Mouse (Mus musculus) spleen, adult 2 months (tissue): ENCODE data around the gene Pacs2. TPM values are rescaled to one million over a fixed set of nuclear protein-coding genes. Genes with fewer than 3 reads are reported as not detected.

Experiments used
- DNase-seq, 2 experiments: peaks; one replicate each; pipeline versions ENCODE4 v3.0.0 to v3.0.0-alpha.2; 2012 to 2021; ENCODE audit warnings: low spot score in 2 of 2, low read depth in 1 of 2
- H3K27ac ChIP-seq: fragments of 200-500 bp; 2 replicates; pipeline ENCODE4 v1.5.1; 2012; ENCODE audit warnings: low read length, inconsistent platforms; ENCODE audit not compliant: insufficient read depth
- H3K27me3 ChIP-seq: fragments of 200-500 bp; 2 replicates; pipeline ENCODE4 v1.6.1; 2012; ENCODE audit warnings: mild to moderate bottlenecking, moderate library complexity, low read length, inconsistent platforms; ENCODE audit not compliant: control insufficient read depth, insufficient read depth
- H3K36me3 ChIP-seq: fragments of 200-500 bp; 2 replicates; pipeline ENCODE4 v1.6.1; 2012; ENCODE audit warnings: mild to moderate bottlenecking, low read length, inconsistent platforms; ENCODE audit not compliant: control insufficient read depth, insufficient read depth
- H3K4me1 ChIP-seq: fragments of 200-500 bp; 2 replicates; pipeline ENCODE4 v1.6.1; 2011; ENCODE audit warnings: inconsistent platforms; ENCODE audit not compliant: control insufficient read depth, insufficient read depth, insufficient read length
- H3K4me3 ChIP-seq: fragments of 200-500 bp; 2 replicates; pipeline ENCODE4 v1.5.1; 2011; ENCODE audit warnings: mild to moderate bottlenecking, inconsistent platforms; ENCODE audit not compliant: insufficient read depth, insufficient read length; ENCODE audit errors: extremely low read depth
- CTCF ChIP-seq: fragments of 200-500 bp; IDR thresholded peaks from 2 replicates; pipeline ENCODE4 v1.5.1; 2011; ENCODE audit warnings: mild to moderate bottlenecking, inconsistent platforms; ENCODE audit not compliant: insufficient read depth, insufficient read length, insufficient replicate concordance; ENCODE audit errors: extremely low read depth
- POLR2A ChIP-seq: fragments of 200-500 bp; IDR thresholded peaks from 2 replicates; pipeline ENCODE4 v1.6.1; 2011; ENCODE audit warnings: low read depth, low read length, inconsistent platforms
- WGBS: fragments of 180-500 bp; shearing (Covaris S2); methylation state at CpG from one replicate; pipeline ENCODE4 v1.1.7; 2018; 5-methylcytosine and 5-hydroxymethylcytosine counted together
- polyA plus RNA-seq: library from polyadenylated mRNA; depleted of rRNA; stranded (reverse); fragments of >200 nt; gene quantifications from 2 replicates; pipeline ENCODE4 v1.2.3, GENCODE M21; 2012

Gene Pacs2
- polyA plus RNA-seq, 1 experiment = 29.1 TPM

GRCm38 (mm10) chr12:113063700-113064099 lies 49.4 kb downstream of the Pacs2 start:
- 94% methylated on average over 7 of the region's 7 CpGs for WGBS
- no peaks in the 10 kb centered on the region for H3K4me1 ChIP-seq
- H3K27ac ChIP-seq = no peak overlapping the region
- no peak overlapping the region for H3K4me3 ChIP-seq
- no peaks in the 10 kb centered on the region for H3K27me3 ChIP-seq
- TF ChIP-seq POLR2A = no peak
- TF ChIP-seq CTCF = no peak
- peaks cover 5% of the 10 kb centered on the region for H3K36me3 ChIP-seq
- DNase-seq = no peak

DNA sequence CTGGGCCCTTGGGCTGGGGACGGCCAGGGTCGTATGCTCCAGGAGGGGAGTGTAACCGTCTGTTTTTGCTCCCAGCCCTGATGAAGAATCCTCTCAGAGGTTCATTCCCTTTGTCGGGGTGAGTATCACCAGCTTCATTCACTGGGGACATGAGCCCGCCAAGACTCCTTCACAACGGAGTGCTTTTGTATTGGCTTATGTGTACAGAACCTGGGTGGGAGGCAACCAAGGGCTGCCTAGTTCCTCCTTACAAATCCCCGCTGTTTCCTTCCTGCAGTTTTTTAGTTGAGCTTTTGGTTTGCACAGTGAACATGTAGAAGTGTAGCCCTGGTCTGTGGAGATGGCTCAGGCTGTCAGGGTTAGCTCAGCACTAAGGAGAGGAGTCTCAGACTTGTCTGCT lies 53.7 kb downstream of the Pacs2 start:
- Histone ChIP-seq H3K36me3 (peaks cover 3% of the 10 kb centered on the region; the same call in 1 of the 2 replicates), H3K4me1 (no peaks in the 10 kb centered on the region), H3K4me3 (no peak overlapping the region), H3K27me3 (no peaks in the 10 kb centered on the region), H3K27ac (no peak overlapping the region)
- DNase-seq = no peak
- WGBS = 52% methylated on average over 7 of the region's 7 CpGs
- TF ChIP-seq CTCF (no peak), POLR2A (no peak)

GRCm38 (mm10) chr12:113069389-113069788 lies 55.1 kb downstream of the Pacs2 start:
- Histone ChIP-seq H3K27ac (no peak overlapping the region), H3K27me3 (no peaks in the 10 kb centered on the region), H3K4me3 (no peak overlapping the region), H3K4me1 (peaks cover 3% of the 10 kb centered on the region; the same call in 1 of the 2 replicates), H3K36me3 (peaks cover 2% of the 10 kb centered on the region; the same call in 1 of the 2 replicates)
- DNase-seq = no peak
- 97% methylated on average over 6 of the region's 6 CpGs for WGBS
- TF ChIP-seq POLR2A = no peak

GRCm38 (mm10) chr12:113071321-113071720 lies 57.0 kb downstream of the Pacs2 start:
- WGBS = 94% methylated on average over 6 of the region's 6 CpGs
- Histone ChIP-seq H3K27ac (no peak overlapping the region), H3K36me3 (peaks cover 2% of the 10 kb centered on the region; the same call in 1 of the 2 replicates), H3K27me3 (no peaks in the 10 kb centered on the region), H3K4me1 (peaks cover 5% of the 10 kb centered on the region; the same call in 1 of the 2 replicates), H3K4me3 (no peak overlapping the region)
- DNase-seq = no peak
- TF ChIP-seq CTCF (no peak), POLR2A (no peak)

DNA sequence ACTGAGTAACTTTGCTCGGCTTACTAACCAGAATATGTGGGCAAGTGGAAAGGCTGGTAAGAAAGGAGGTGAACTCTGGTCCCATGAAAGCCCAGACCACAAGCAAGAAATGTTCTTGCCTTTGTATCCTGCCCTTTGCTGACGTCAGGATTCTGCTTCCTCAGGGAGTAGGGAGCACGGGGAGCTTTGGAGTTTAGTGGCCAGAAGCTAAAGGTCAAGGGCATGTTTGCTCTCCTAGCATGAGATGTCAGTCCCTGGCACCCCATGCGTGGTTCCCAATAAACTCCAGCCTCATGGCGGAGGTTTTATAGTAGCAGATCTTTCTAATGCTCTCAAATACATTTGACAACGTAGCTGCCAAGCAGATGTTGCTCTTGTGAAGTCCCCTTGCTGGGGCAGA lies 57.5 kb downstream of the Pacs2 start:
- H3K36me3 ChIP-seq = peaks cover 2% of the 10 kb centered on the region; the same call in 1 of the 2 replicates
- 86% methylated on average over 6 of the region's 6 CpGs for WGBS
- no peak for DNase-seq

GRCm38 (mm10) chr12:113073420-113074328 lies 59.4 kb downstream of the Pacs2 start:
- WGBS = 20% methylated on average over 15 of the region's 15 CpGs
- DNase-seq = peak in 1 of 2 experiments; percentile 17
- Histone ChIP-seq H3K4me1 (peaks cover 5% of the 10 kb centered on the region; the same call in 1 of the 2 replicates), H3K4me3 (peak overlapping the region; percentile 95; the same call in 1 of the 2 replicates), H3K36me3 (peaks cover 2% of the 10 kb centered on the region; the same call in 1 of the 2 replicates), H3K27ac (peak overlapping the region; percentile 50), H3K27me3 (no peaks in the 10 kb centered on the region)
- TF ChIP-seq POLR2A = no peak
- no peak for TF ChIP-seq CTCF

More for the DNA sequence above, 57.5 kb downstream of the Pacs2 start:
- H3K27ac ChIP-seq = no peak overlapping the region
- TF ChIP-seq CTCF = no peak
- TF ChIP-seq POLR2A = no peak
- no peak overlapping the region for H3K4me3 ChIP-seq
- H3K27me3 ChIP-seq = no peaks in the 10 kb centered on the region
- H3K4me1 ChIP-seq = peaks cover 5% of the 10 kb centered on the region; the same call in 1 of the 2 replicates

DNA sequence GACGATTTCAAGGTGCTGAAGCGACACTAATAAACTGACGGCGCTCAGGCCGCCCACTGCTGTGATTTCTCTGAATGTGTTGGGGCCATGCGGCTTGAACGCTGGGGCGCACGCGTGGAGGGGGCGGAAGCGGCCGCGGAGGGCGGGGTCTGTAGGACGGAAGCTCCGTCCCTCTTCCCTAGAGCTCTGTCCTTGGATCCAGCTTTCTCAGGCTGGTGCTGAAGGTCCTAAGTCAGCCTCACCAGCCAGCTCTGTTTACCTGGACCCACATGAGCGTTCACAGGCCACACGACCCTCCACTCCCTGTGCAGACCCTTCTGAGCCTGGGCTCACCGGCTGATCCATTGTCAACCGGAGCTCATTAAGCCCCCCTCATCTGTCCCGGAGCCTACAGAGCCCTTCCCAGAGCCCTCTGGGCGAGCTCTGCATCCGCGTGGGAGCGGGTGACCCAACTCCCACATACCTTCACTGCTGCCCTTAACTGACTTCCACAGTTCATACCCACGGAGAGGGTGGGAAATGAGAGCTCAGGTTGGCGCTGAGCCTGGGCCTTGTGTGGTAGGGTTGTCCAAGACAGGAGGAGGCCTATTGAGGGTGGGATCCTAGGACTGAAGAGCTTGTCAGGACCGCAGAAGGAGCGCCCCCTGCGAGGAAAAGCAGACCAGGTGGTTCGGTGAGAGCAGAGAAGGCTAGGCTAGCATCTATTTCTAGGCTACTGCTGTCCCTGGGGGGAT lies 60.2 kb downstream of the Pacs2 start, which contains the start of gene Tex22:
Tex22 (plus strand) TSS at position 174 of the 734 bp plus-strand sequence.
- no peaks in the 10 kb centered on the region for H3K27me3 ChIP-seq
- no peaks in the 10 kb centered on the region; the same call in 1 of the 2 replicates for H3K36me3 ChIP-seq
- WGBS = under 1% methylated on average over 32 of the region's 32 CpGs
- peak within 1 kb of the TSS; percentile 95 for H3K4me3 ChIP-seq
- TF ChIP-seq POLR2A (peak; percentile 83), CTCF (no peak)
- DNase-seq = peak in 1 of 2 experiments; percentile 81
- H3K4me1 ChIP-seq = peaks cover 5% of the 10 kb centered on the region; the same call in 1 of the 2 replicates
- H3K27ac ChIP-seq = peak within 1 kb of the TSS; percentile 93
